Mouse (Mus musculus): ENCODE measurements around the gene Cldn7. TPM values are rescaled to one million over a fixed set of nuclear protein-coding genes. Genes with fewer than 3 reads are reported as not detected.
A peak's percentile ranks its signal among the peaks of the same experiment; 100 is the strongest.

The Cldn7 gene
- polyA plus RNA-seq, 1 experiment from 2014 or later = 5.9 TPM

DNA sequence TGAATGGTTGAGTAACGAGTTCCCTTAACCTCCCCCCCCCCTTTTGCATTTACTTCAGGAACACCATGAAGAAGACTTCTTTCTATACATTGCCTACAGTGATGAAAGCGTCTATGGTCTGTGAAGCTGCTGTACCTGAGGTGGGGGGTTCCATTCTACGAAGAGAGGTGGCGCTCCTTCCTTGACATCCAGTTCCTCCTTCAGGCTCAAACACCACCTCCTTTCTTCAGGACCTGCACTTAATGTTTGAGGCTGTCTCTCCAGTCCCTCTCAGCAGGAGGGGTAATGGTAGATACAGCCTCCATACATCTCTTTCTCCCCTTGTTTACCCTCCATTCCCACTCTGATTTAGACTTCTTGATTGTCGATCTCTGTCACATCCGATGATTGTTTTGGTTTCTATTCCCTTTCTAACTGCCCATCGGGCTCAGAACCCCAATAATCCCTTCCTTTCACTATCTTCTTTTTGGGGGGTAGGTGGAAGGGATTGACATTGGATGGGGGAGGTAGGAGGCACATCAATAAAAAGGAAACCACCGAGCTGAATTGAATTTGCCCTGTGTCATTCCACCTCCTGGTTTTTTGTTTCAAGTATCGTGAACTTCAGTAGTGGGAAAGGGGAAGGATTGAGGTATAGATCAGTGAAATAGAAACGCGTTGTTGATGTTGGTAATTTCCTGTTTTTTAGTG, 30.0 kb downstream of the Cldn7 start:
- ATAC-seq (ENCODE audit: insufficient read depth, low FRiP score, low TSS enrichment) (no peak), DNase-seq (ENCODE audit: low spot score) (no peak)
- Histone ChIP-seq H3K9me3 (ENCODE audit: control insufficient read depth, low read length) (no peaks in the 10 kb centered on the region), H3K27ac (ENCODE audit: low read depth, low read length) (no peak overlapping the region), H3K4me2 (ENCODE audit: low read depth) (no peak overlapping the region), H3K4me3 (ENCODE audit: low read depth, low read length) (peak overlapping the region; percentile 2; the same call in 1 of the 2 replicates), H3K27me3 (ENCODE audit: control insufficient read depth, insufficient read depth, low read length) (no peaks in the 10 kb centered on the region), H3K36me3 (ENCODE audit: control insufficient read depth, insufficient read depth, low read length) (peaks cover 19% of the 10 kb centered on the region), H3K9ac (ENCODE audit: low read length) (no peak overlapping the region), H3K4me1 (ENCODE audit: control insufficient read depth, insufficient read depth, low read length) (peaks cover 12% of the 10 kb centered on the region)
- WGBS = 88% methylated on average over 11 of the region's 11 CpGs

GRCm38 (mm10) chr11:69995391-69995960, 30.9 kb downstream of the Cldn7 start, which contains the start of gene Phf23:
Gene Phf23 (plus strand): TSS chr11:69995777.
- H3K27me3 ChIP-seq (ENCODE audit: control insufficient read depth, insufficient read depth, low read length) = no peaks in the 10 kb centered on the region
- H3K9ac ChIP-seq (ENCODE audit: low read length) = peak within 1 kb of the TSS; percentile 93
- H3K9me3 ChIP-seq (ENCODE audit: control insufficient read depth, low read length) = no peaks in the 10 kb centered on the region
- peaks cover 20% of the 10 kb centered on the region for H3K36me3 ChIP-seq (ENCODE audit: control insufficient read depth, insufficient read depth, low read length)
- peak within 1 kb of the TSS; percentile 95 for H3K4me3 ChIP-seq (ENCODE audit: low read depth, low read length)
- WGBS = under 1% methylated on average over 36 of the region's 36 CpGs
- ATAC-seq (ENCODE audit: insufficient read depth, low FRiP score, low TSS enrichment) = peak; percentile 69
- peak within 1 kb of the TSS; percentile 96 for H3K27ac ChIP-seq (ENCODE audit: low read depth, low read length)
- DNase-seq (ENCODE audit: low spot score) = peak; percentile 97
- H3K4me2 ChIP-seq (ENCODE audit: low read depth) = peak within 1 kb of the TSS; percentile 48
- H3K4me1 ChIP-seq (ENCODE audit: control insufficient read depth, insufficient read depth, low read length) = peaks cover 12% of the 10 kb centered on the region

DNA sequence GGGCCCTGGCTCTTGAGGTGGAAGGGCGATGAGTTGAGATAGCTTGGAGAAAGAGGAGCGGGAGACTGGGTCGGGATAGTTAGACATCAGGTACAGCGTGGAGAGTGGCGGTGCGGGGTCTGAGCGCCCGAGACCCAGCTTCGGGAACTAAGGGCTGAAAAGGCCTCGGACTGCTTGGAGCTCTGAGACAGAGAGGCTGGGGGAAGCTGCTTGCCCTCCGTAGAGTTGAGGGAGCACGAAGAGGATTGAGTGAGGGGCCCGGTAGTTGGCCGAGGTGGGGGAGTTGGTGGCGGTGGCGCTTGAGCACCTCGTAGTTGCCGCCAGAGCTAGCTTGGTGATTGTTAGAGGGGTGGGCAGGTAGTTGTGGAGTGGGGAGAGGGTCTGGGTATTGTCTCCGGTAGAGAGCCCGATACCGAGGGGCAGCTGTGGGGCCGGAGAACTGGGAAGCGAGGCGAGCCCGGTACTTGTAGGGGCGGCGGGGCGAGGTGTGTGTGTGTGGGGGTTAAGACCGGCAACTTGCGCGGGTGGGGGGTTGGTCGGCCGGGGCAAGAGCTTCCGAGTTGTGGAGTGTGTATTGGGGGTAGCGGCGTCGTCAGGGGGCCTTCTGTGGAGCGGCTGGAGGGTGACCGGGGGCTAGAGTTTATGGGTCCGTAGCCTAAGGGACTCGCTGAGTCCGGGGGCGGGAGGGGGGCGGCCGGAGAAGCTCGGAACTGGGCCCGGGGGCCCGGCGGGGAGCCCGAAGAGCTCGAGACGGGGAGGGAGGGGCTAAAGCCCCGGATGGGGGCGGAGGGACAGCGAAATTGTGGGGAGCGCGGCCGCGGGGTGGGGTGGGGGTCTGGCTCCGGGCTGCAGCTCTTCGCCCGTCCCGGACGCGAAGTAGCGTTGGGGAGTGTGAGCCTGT, 31.8 kb downstream of the Cldn7 start:
- Histone ChIP-seq H3K9ac (ENCODE audit: low read length) (peak overlapping the region; percentile 93), H3K4me2 (ENCODE audit: low read depth) (peak overlapping the region; percentile 48), H3K4me1 (ENCODE audit: control insufficient read depth, insufficient read depth, low read length) (peaks cover 13% of the 10 kb centered on the region), H3K27ac (ENCODE audit: low read depth, low read length) (peak overlapping the region; percentile 96), H3K9me3 (ENCODE audit: control insufficient read depth, low read length) (no peaks in the 10 kb centered on the region), H3K27me3 (ENCODE audit: control insufficient read depth, insufficient read depth, low read length) (no peaks in the 10 kb centered on the region), H3K36me3 (ENCODE audit: control insufficient read depth, insufficient read depth, low read length) (peaks cover 20% of the 10 kb centered on the region), H3K4me3 (ENCODE audit: low read depth, low read length) (peak overlapping the region; percentile 95)
- peak; percentile 36 for DNase-seq (ENCODE audit: low spot score)
- WGBS = under 1% methylated on average over 55 of the region's 66 CpGs
- peak; percentile 1; the same call in 1 of the 2 replicates for ATAC-seq (ENCODE audit: insufficient read depth, low FRiP score, low TSS enrichment)

GRCm38 (mm10) chr11:69997070-69997509, 32.5 kb downstream of the Cldn7 start:
- H3K4me3 ChIP-seq (ENCODE audit: low read depth, low read length) = peak overlapping the region; percentile 95
- peak overlapping the region; percentile 93 for H3K9ac ChIP-seq (ENCODE audit: low read length)
- H3K9me3 ChIP-seq (ENCODE audit: control insufficient read depth, low read length) = no peaks in the 10 kb centered on the region
- H3K27ac ChIP-seq (ENCODE audit: low read depth, low read length) = peak overlapping the region; percentile 96
- H3K36me3 ChIP-seq (ENCODE audit: control insufficient read depth, insufficient read depth, low read length) = peaks cover 20% of the 10 kb centered on the region
- 0% methylated on average over 5 of the region's 44 CpGs for WGBS
- ATAC-seq (ENCODE audit: insufficient read depth, low FRiP score, low TSS enrichment) = 0 out of 2 replicates have a peak, but pooled peaks have one; percentile 7
- no peaks in the 10 kb centered on the region for H3K27me3 ChIP-seq (ENCODE audit: control insufficient read depth, insufficient read depth, low read length)
- peak; percentile 86 for DNase-seq (ENCODE audit: low spot score)
- peak overlapping the region; percentile 48 for H3K4me2 ChIP-seq (ENCODE audit: low read depth)
- H3K4me1 ChIP-seq (ENCODE audit: control insufficient read depth, insufficient read depth, low read length) = peaks cover 19% of the 10 kb centered on the region

DNA sequence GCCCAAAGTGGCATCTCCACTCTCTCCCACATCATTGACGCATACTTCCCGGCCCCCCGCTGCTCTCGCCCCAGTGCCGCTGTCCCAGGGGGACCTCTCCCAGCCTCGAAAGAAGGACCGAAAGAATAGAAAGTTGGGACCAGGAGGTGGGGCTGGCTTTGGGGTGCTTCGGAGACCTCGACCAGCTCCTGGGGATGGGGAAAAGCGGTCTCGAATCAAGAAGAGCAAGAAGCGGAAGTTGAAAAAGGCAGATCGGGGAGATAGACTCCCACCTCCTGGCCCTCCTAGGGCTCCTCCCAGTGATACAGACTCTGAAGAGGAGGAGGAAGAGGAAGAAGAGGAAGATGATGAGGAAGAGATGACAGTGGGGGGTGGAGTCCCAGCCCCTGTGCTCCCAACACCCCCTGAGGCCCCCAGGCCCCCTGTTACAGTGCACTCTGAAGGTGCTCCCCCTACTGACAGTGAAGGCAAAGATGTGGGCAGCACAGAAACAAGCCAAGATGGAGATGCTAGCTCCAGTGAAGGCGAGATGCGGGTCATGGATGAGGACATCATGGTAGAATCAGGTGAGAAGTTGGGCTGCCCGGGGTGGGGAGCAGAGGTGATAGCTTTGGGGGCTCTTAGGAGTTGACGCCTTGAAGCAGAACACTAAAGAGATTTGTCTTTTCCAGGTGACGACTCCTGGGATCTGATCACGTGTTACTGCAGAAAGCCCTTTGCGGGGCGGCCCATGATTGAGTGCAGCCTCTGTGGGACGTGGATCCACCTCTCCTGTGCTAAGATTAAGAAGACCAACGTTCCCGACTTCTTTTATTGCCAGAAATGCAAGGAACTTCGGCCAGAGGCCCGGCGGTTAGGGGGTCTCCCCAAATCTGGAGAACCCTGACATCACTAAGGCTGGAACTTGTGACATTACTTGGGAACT, 34.2 kb downstream of the Cldn7 start:
- peaks cover 20% of the 10 kb centered on the region for H3K36me3 ChIP-seq (ENCODE audit: control insufficient read depth, insufficient read depth, low read length)
- DNase-seq (ENCODE audit: low spot score) (no peak), ATAC-seq (ENCODE audit: insufficient read depth, low FRiP score, low TSS enrichment) (no peak)
- no peak overlapping the region for H3K9ac ChIP-seq (ENCODE audit: low read length)
- peak overlapping the region; percentile 5; the same call in 1 of the 2 replicates for H3K4me3 ChIP-seq (ENCODE audit: low read depth, low read length)
- peaks cover 18% of the 10 kb centered on the region for H3K4me1 ChIP-seq (ENCODE audit: control insufficient read depth, insufficient read depth, low read length)
- WGBS = 93% methylated on average over 27 of the region's 27 CpGs
- H3K27ac ChIP-seq (ENCODE audit: low read depth, low read length) = no peak overlapping the region
- H3K4me2 ChIP-seq (ENCODE audit: low read depth) = no peak overlapping the region
- no peaks in the 10 kb centered on the region for H3K27me3 ChIP-seq (ENCODE audit: control insufficient read depth, insufficient read depth, low read length)
- no peaks in the 10 kb centered on the region for H3K9me3 ChIP-seq (ENCODE audit: control insufficient read depth, low read length)

DNA sequence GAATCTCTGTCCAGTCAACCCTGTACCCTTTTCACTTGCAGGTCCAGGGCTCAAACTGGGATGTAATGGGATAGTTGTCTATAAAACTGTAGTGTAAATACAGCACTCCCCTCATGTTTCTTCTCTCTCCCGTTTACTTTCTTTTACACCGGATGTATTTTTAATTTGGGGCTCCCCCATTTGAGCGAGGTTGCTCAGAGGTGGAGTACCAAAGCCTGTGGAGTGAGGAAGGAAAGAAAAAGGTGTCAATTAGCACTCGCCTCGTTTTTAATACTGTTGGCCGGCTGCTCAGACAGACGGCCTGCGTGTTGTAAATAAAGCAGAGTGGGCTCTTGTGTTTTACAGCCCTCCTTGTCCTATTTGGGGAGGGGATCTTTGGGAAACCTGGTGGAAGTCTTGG, 35.1 kb downstream of the Cldn7 start:
- Histone ChIP-seq H3K4me3 (ENCODE audit: low read depth, low read length) (peak overlapping the region; percentile 74), H3K4me1 (ENCODE audit: control insufficient read depth, insufficient read depth, low read length) (peaks cover 18% of the 10 kb centered on the region), H3K9me3 (ENCODE audit: control insufficient read depth, low read length) (no peaks in the 10 kb centered on the region), H3K27ac (ENCODE audit: low read depth, low read length) (no peak overlapping the region), H3K4me2 (ENCODE audit: low read depth) (no peak overlapping the region), H3K9ac (ENCODE audit: low read length) (no peak overlapping the region), H3K36me3 (ENCODE audit: control insufficient read depth, insufficient read depth, low read length) (peaks cover 16% of the 10 kb centered on the region), H3K27me3 (ENCODE audit: control insufficient read depth, insufficient read depth, low read length) (no peaks in the 10 kb centered on the region)
- DNase-seq (ENCODE audit: low spot score) (no peak), ATAC-seq (ENCODE audit: insufficient read depth, low FRiP score, low TSS enrichment) (no peak)
- WGBS = 74% methylated on average over 8 of the region's 8 CpGs

DNA sequence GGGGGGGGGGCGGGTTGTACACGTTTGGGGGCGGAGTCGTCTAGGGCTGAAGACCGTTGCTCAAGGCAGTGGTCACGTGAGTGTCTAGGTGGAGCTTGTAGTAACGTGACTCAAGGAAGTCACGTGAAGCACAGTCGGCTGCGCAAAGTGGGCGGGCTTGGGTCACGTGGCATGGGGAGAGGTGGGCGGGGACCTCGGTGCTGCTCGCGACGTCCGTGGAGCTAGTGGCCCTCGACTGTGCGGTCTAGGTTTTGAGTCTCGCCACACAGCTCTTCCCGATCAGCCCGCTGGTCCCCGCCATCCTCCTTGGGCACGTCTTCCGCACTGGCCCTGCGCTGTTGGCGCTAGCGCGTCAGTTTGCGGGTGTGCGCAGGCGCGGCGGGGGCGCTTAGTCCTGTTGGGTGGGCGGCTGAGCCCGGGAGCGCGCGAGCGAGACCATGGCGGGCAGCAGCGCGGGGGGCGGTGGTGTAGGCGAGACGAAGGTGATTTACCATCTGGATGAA, 35.9 kb downstream of the Cldn7 start, which contains the start of gene Dvl2:
Gene Dvl2, plus strand, starts transcription at position 200 of the 503 bp plus-strand sequence.
- H3K27ac ChIP-seq (ENCODE audit: low read depth, low read length) = peak within 1 kb of the TSS; percentile 80

More for the DNA sequence above, 35.9 kb downstream of the Cldn7 start, which contains the start of gene Dvl2:
- Histone ChIP-seq H3K36me3 (ENCODE audit: control insufficient read depth, insufficient read depth, low read length) (peaks cover 19% of the 10 kb centered on the region), H3K9ac (ENCODE audit: low read length) (peak within 1 kb of the TSS; percentile 67), H3K4me2 (ENCODE audit: low read depth) (peak within 1 kb of the TSS; percentile 83), H3K4me3 (ENCODE audit: low read depth, low read length) (peak within 1 kb of the TSS; percentile 74), H3K27me3 (ENCODE audit: control insufficient read depth, insufficient read depth, low read length) (no peaks in the 10 kb centered on the region), H3K9me3 (ENCODE audit: control insufficient read depth, low read length) (no peaks in the 10 kb centered on the region), H3K4me1 (ENCODE audit: control insufficient read depth, insufficient read depth, low read length) (peaks cover 18% of the 10 kb centered on the region)
- WGBS = under 1% methylated on average over 48 of the region's 48 CpGs
- DNase-seq (ENCODE audit: low spot score) (peak; percentile 94), ATAC-seq (ENCODE audit: insufficient read depth, low FRiP score, low TSS enrichment) (peak; percentile 59)
